Mouse (Mus musculus): ENCODE data around the gene Mob1a. TPM values are rescaled to one million over a fixed set of nuclear protein-coding genes. Genes with fewer than 3 reads are reported as not detected.

Mob1a gene
- polyA plus RNA-seq, 1 experiment from 2014 or later = 34.5 TPM

Other genes starting within 250 kb of the Mob1a start
- 51.3 and 56.1 TPM in 2 replicates for gene Pcgf1, start 248.1 kb upstream of the Mob1a start, polyA plus RNA-seq (2014; fragmentation: Nextera tagmentation; extraction: Ambion mirVana)
- gene Lbx2, start 239.6 kb upstream of the Mob1a start, polyA plus RNA-seq (2014; fragmentation: Nextera tagmentation; extraction: Ambion mirVana) = not detected in 2 replicates
- gene Ccdc142, start 224.4 kb upstream of the Mob1a start, polyA plus RNA-seq (2014; fragmentation: Nextera tagmentation; extraction: Ambion mirVana) = 1.9 TPM in 2 replicates
- gene Gm42688, start 224.4 kb upstream of the Mob1a start, polyA plus RNA-seq (2014; fragmentation: Nextera tagmentation; extraction: Ambion mirVana) = 1.9 and 2.7 TPM in 2 replicates
- gene Mrpl53, start 217.0 kb upstream of the Mob1a start, polyA plus RNA-seq (2014; fragmentation: Nextera tagmentation; extraction: Ambion mirVana) = 128 and 154 TPM in 2 replicates
- 8.8 and 15.0 TPM in 2 replicates for gene Mogs, start 210.5 kb upstream of the Mob1a start, polyA plus RNA-seq (2014; fragmentation: Nextera tagmentation; extraction: Ambion mirVana)
- gene Wbp1, start 204.5 kb upstream of the Mob1a start, polyA plus RNA-seq (2014; fragmentation: Nextera tagmentation; extraction: Ambion mirVana) = 197 and 214 TPM in 2 replicates
- gene Ino80b, start 200.6 kb upstream of the Mob1a start, polyA plus RNA-seq (2014; fragmentation: Nextera tagmentation; extraction: Ambion mirVana) = 15.6 and 17.5 TPM in 2 replicates
- gene Rtkn, start 190.6 kb upstream of the Mob1a start, polyA plus RNA-seq (2014; fragmentation: Nextera tagmentation; extraction: Ambion mirVana) = 4.7 and 4.8 TPM in 2 replicates
- 20.6 and 23.9 TPM in 2 replicates for gene Wdr54, start 169.6 kb upstream of the Mob1a start, polyA plus RNA-seq (2014; fragmentation: Nextera tagmentation; extraction: Ambion mirVana)
- gene 1700003E16Rik, start 169.6 kb upstream of the Mob1a start, polyA plus RNA-seq (2014; fragmentation: Nextera tagmentation; extraction: Ambion mirVana) = 5.8 and 7.5 TPM in 2 replicates
- 101 and 133 TPM in 2 replicates for gene Dctn1, start 160.1 kb upstream of the Mob1a start, polyA plus RNA-seq (2014; fragmentation: Nextera tagmentation; extraction: Ambion mirVana)
- gene Slc4a5, start 106.2 kb upstream of the Mob1a start, polyA plus RNA-seq (2014; fragmentation: Nextera tagmentation; extraction: Ambion mirVana) = 0.63 and 0.78 TPM in 2 replicates
- gene Mthfd2, start 108 bp upstream of the Mob1a start, polyA plus RNA-seq (2014; fragmentation: Nextera tagmentation; extraction: Ambion mirVana) = 25.3 and 27.2 TPM in 2 replicates
- gene Bola3, start 23.1 kb downstream of the Mob1a start, polyA plus RNA-seq (2014; fragmentation: Nextera tagmentation; extraction: Ambion mirVana) = 66.7 and 93.2 TPM in 2 replicates
- 34.9 and 49.5 TPM in 2 replicates for gene Tet3, start 133.1 kb downstream of the Mob1a start, polyA plus RNA-seq (2014; fragmentation: Nextera tagmentation; extraction: Ambion mirVana)
- 63.9 and 71.1 TPM in 2 replicates for gene Dguok, start 181.0 kb downstream of the Mob1a start, polyA plus RNA-seq (2014; fragmentation: Nextera tagmentation; extraction: Ambion mirVana)
- gene Actg2, start 210.2 kb downstream of the Mob1a start, polyA plus RNA-seq (2014; fragmentation: Nextera tagmentation; extraction: Ambion mirVana) = 1.2 and 1.9 TPM in 2 replicates
- gene Stambp, start 246.7 kb downstream of the Mob1a start, polyA plus RNA-seq (2014; fragmentation: Nextera tagmentation; extraction: Ambion mirVana) = 56.5 and 62.7 TPM in 2 replicates

All from forebrain, embryonic 14.5 days (tissue).